Mouse (Mus musculus) brain, embryonic 14.5 days (tissue): Measurements from ENCODE around the gene Osbpl7.

Experiments used
- CTCF ChIP-seq: fragments of 200-500 bp; IDR thresholded peaks from 2 replicates; pipeline ENCODE4 v1.5.1; 2012; ENCODE audit warnings: inconsistent platforms, mild to moderate bottlenecking, moderate library complexity, borderline replicate concordance; ENCODE audit not compliant: insufficient read depth, insufficient read length; ENCODE audit errors: extremely low read depth
- POLR2A ChIP-seq: fragments of 200-500 bp; IDR thresholded peaks from 2 replicates; pipeline ENCODE4 v1.6.1; 2012; ENCODE audit warnings: mild to moderate bottlenecking, inconsistent platforms, borderline replicate concordance; ENCODE audit not compliant: poor library complexity, insufficient read depth, insufficient read length, severe bottlenecking; ENCODE audit errors: extremely low read depth

GRCm38 (mm10) chr11:97017696-97018582 is 32.5 kb upstream of the Osbpl7 start:
- TF ChIP-seq POLR2A (no peak), CTCF (no peak)
